Mouse (Mus musculus) midbrain, embryonic 13.5 days (tissue): ENCODE data around the gene Gli3. TPM values are rescaled to one million over a fixed set of nuclear protein-coding genes. Genes with fewer than 3 reads are reported as not detected.

Experiments used
- ATAC-seq: fragments of 200-750 bp; cut with Nextera tagmentation; 2 replicates; pipeline ENCODE4 v1.8.0; 2017; ENCODE audit warnings: mild to moderate bottlenecking, moderate TSS enrichment, moderate library complexity
- H3K27ac ChIP-seq: fragments of 300-500 bp; sonication (generic); 2 replicates; pipeline ENCODE4 v1.5.1; 2015; ENCODE audit warnings: inconsistent platforms, mild to moderate bottlenecking, moderate library complexity
- H3K27me3 ChIP-seq: fragments of 300-500 bp; sonication (generic); 2 replicates; pipeline ENCODE4 v1.6.1; 2015; ENCODE audit warnings: mild to moderate bottlenecking, inconsistent platforms
- H3K36me3 ChIP-seq: fragments of 300-500 bp; sonication (generic); 2 replicates; pipeline ENCODE4 v1.6.1; 2015; ENCODE audit warnings: mild to moderate bottlenecking, inconsistent platforms
- H3K4me1 ChIP-seq: fragments of 300-500 bp; sonication (generic); replicated peaks from 2 replicates; pipeline ENCODE4 v1.6.1; 2015; ENCODE audit warnings: inconsistent platforms
- H3K4me2 ChIP-seq: fragments of 300-500 bp; sonication (generic); replicated peaks from 2 replicates; pipeline ENCODE4 v1.6.1; 2015; ENCODE audit warnings: moderate library complexity, mild to moderate bottlenecking, inconsistent platforms
- H3K4me3 ChIP-seq: fragments of 300-500 bp; sonication (generic); replicated peaks from 2 replicates; pipeline ENCODE4 v1.5.1; 2015; ENCODE audit warnings: mild to moderate bottlenecking, inconsistent platforms
- H3K9ac ChIP-seq: fragments of 300-500 bp; sonication (generic); replicated peaks from 2 replicates; pipeline ENCODE4 v1.6.1; 2015; ENCODE audit warnings: mild to moderate bottlenecking, inconsistent platforms
- H3K9me3 ChIP-seq: fragments of 300-500 bp; sonication (generic); 2 replicates; pipeline ENCODE4 v1.6.1; 2016; ENCODE audit warnings: mild to moderate bottlenecking, inconsistent platforms
- WGBS: fragments of 180-500 bp; shearing (Covaris S2); methylation state at CpG from one replicate; pipeline ENCODE4 v1.1.7; 2015; 5-methylcytosine and 5-hydroxymethylcytosine counted together
- polyA plus RNA-seq: library from polyadenylated mRNA; unstranded; fragments of >200 nt; fragmentation: Nextera tagmentation; extraction: Ambion mirVana; gene quantifications from 2 replicates; pipeline ENCODE4 v1.2.1, GENCODE M21; 2015

Gene Gli3
- polyA plus RNA-seq, 1 experiment from 2014 or later, result 17.6 TPM

- no peak overlapping the region for H3K27ac ChIP-seq
- H3K4me3 ChIP-seq, result no peak overlapping the region
- H3K4me2 ChIP-seq, result no peak overlapping the region
- WGBS, result 93% methylated on average over 4 of the region's 4 CpGs
- H3K9me3 ChIP-seq, result no peaks in the 10 kb centered on the region
- H3K36me3 ChIP-seq, result no peaks in the 10 kb centered on the region
- H3K27me3 ChIP-seq, result no peaks in the 10 kb centered on the region
- peak; percentile 37; the same call in 1 of the 2 replicates for ATAC-seq
- H3K4me1 ChIP-seq, result no peaks in the 10 kb centered on the region
- no peak overlapping the region for H3K9ac ChIP-seq
Observed at GRCm38 (mm10) chr13:15677106-15677760, 214.2 kb downstream of the Gli3 start.

- Histone ChIP-seq H3K9ac (no peak overlapping the region), H3K4me2 (no peak overlapping the region), H3K27ac (no peak overlapping the region), H3K9me3 (no peaks in the 10 kb centered on the region), H3K4me3 (no peak overlapping the region), H3K36me3 (no peaks in the 10 kb centered on the region), H3K4me1 (no peaks in the 10 kb centered on the region), H3K27me3 (no peaks in the 10 kb centered on the region)
- no peak for ATAC-seq
- 91% methylated on average over 1 of the region's 1 CpGs for WGBS
Observed at GRCm38 (mm10) chr13:15681530-15681929, 218.5 kb downstream of the Gli3 start.

GRCm38 (mm10) chr13:15683006-15683405, 220.0 kb downstream of the Gli3 start:
- no peak overlapping the region for H3K27ac ChIP-seq
- no peak overlapping the region for H3K4me3 ChIP-seq
- 80% methylated on average over 1 of the region's 1 CpGs for WGBS
- H3K36me3 ChIP-seq, result no peaks in the 10 kb centered on the region
- no peaks in the 10 kb centered on the region for H3K27me3 ChIP-seq
- H3K9me3 ChIP-seq, result no peaks in the 10 kb centered on the region
- no peak overlapping the region for H3K4me2 ChIP-seq
- H3K4me1 ChIP-seq, result no peaks in the 10 kb centered on the region
- no peak for ATAC-seq
- H3K9ac ChIP-seq, result no peak overlapping the region

GRCm38 (mm10) chr13:15688074-15688825, 225.2 kb downstream of the Gli3 start:
- H3K9ac ChIP-seq, result no peak overlapping the region
- H3K36me3 ChIP-seq, result no peaks in the 10 kb centered on the region
- no peaks in the 10 kb centered on the region for H3K9me3 ChIP-seq
- no peak overlapping the region for H3K4me3 ChIP-seq
- no peaks in the 10 kb centered on the region for H3K27me3 ChIP-seq
- no peaks in the 10 kb centered on the region; the same call in 1 of the 2 replicates for H3K4me1 ChIP-seq
- no peak overlapping the region for H3K4me2 ChIP-seq
- 81% methylated on average over 6 of the region's 6 CpGs for WGBS
- H3K27ac ChIP-seq, result no peak overlapping the region
- ATAC-seq, result no peak

GRCm38 (mm10) chr13:15688826-15689501, 225.9 kb downstream of the Gli3 start:
- no peaks in the 10 kb centered on the region; the same call in 1 of the 2 replicates for H3K4me1 ChIP-seq
- ATAC-seq, result no peak
- WGBS, result 95% methylated on average over 5 of the region's 5 CpGs

GRCm38 (mm10) chr13:15691751-15692464, 228.9 kb downstream of the Gli3 start:
- no peaks in the 10 kb centered on the region for H3K27me3 ChIP-seq
- no peak for ATAC-seq
- H3K4me3 ChIP-seq, result no peak overlapping the region
- peaks cover 5% of the 10 kb centered on the region; the same call in 1 of the 2 replicates for H3K4me1 ChIP-seq
- no peak overlapping the region for H3K9ac ChIP-seq
- H3K4me2 ChIP-seq, result no peak overlapping the region
- H3K36me3 ChIP-seq, result no peaks in the 10 kb centered on the region
- 52% methylated on average over 5 of the region's 5 CpGs for WGBS
- H3K27ac ChIP-seq, result no peak overlapping the region
- H3K9me3 ChIP-seq, result no peaks in the 10 kb centered on the region

More at GRCm38 (mm10) chr13:15688826-15689501, 225.9 kb downstream of the Gli3 start:
- no peaks in the 10 kb centered on the region for H3K36me3 ChIP-seq
- H3K4me2 ChIP-seq, result no peak overlapping the region
- H3K9me3 ChIP-seq, result no peaks in the 10 kb centered on the region
- no peak overlapping the region for H3K4me3 ChIP-seq
- H3K27me3 ChIP-seq, result no peaks in the 10 kb centered on the region
- no peak overlapping the region for H3K27ac ChIP-seq
- H3K9ac ChIP-seq, result no peak overlapping the region

GRCm38 (mm10) chr13:15692465-15692809, 229.4 kb downstream of the Gli3 start:
- H3K9me3 ChIP-seq, result no peaks in the 10 kb centered on the region
- H3K4me1 ChIP-seq, result peaks cover 5% of the 10 kb centered on the region; the same call in 1 of the 2 replicates
- no peaks in the 10 kb centered on the region for H3K36me3 ChIP-seq
- no peak for ATAC-seq
- H3K9ac ChIP-seq, result no peak overlapping the region
- H3K4me3 ChIP-seq, result no peak overlapping the region
- no peaks in the 10 kb centered on the region for H3K27me3 ChIP-seq
- no peak overlapping the region for H3K27ac ChIP-seq
- no peak overlapping the region for H3K4me2 ChIP-seq

- WGBS, result 92% methylated on average over 4 of the region's 4 CpGs
- H3K4me1 ChIP-seq, result 0 out of 2 replicates have a peak, but pooled peaks cover 5% of the 10 kb centered on the region
- no peak overlapping the region for H3K4me3 ChIP-seq
- no peaks in the 10 kb centered on the region for H3K27me3 ChIP-seq
- H3K4me2 ChIP-seq, result no peak overlapping the region
- no peaks in the 10 kb centered on the region for H3K9me3 ChIP-seq
- H3K27ac ChIP-seq, result no peak overlapping the region
- no peak for ATAC-seq
- no peaks in the 10 kb centered on the region for H3K36me3 ChIP-seq
- H3K9ac ChIP-seq, result no peak overlapping the region
Observed at GRCm38 (mm10) chr13:15698284-15698683, 235.2 kb downstream of the Gli3 start.

- 93% methylated on average over 6 of the region's 6 CpGs for WGBS
- H3K27ac ChIP-seq, result no peak overlapping the region
- no peak for ATAC-seq
- H3K4me3 ChIP-seq, result no peak overlapping the region
- H3K36me3 ChIP-seq, result no peaks in the 10 kb centered on the region
- H3K4me1 ChIP-seq, result 0 out of 2 replicates have a peak, but pooled peaks cover 5% of the 10 kb centered on the region
- no peaks in the 10 kb centered on the region; the same call in 1 of the 2 replicates for H3K27me3 ChIP-seq
- H3K9me3 ChIP-seq, result no peaks in the 10 kb centered on the region
- no peak overlapping the region for H3K9ac ChIP-seq
- H3K4me2 ChIP-seq, result no peak overlapping the region
Observed at GRCm38 (mm10) chr13:15699116-15699515, 236.1 kb downstream of the Gli3 start.

- WGBS, result 74% methylated on average over 8 of the region's 8 CpGs
- ATAC-seq, result no peak
- H3K27ac ChIP-seq, result no peak overlapping the region
- no peak overlapping the region for H3K9ac ChIP-seq
- no peaks in the 10 kb centered on the region; the same call in 1 of the 2 replicates for H3K27me3 ChIP-seq
- no peaks in the 10 kb centered on the region for H3K9me3 ChIP-seq
- H3K4me2 ChIP-seq, result no peak overlapping the region
- H3K4me3 ChIP-seq, result no peak overlapping the region
- H3K36me3 ChIP-seq, result no peaks in the 10 kb centered on the region
- H3K4me1 ChIP-seq, result peaks cover 25% of the 10 kb centered on the region
Observed at GRCm38 (mm10) chr13:15704669-15705068, 241.6 kb downstream of the Gli3 start.

GRCm38 (mm10) chr13:15707481-15707881, 244.4 kb downstream of the Gli3 start:
- H3K27me3 ChIP-seq, result no peaks in the 10 kb centered on the region; the same call in 1 of the 2 replicates
- WGBS, result 16% methylated on average over 4 of the region's 4 CpGs
- H3K9me3 ChIP-seq, result no peaks in the 10 kb centered on the region
- no peak overlapping the region for H3K4me3 ChIP-seq
- peak overlapping the region; percentile 32; the same call in 1 of the 2 replicates for H3K27ac ChIP-seq
- no peak overlapping the region for H3K4me2 ChIP-seq
- no peak overlapping the region for H3K9ac ChIP-seq
- H3K4me1 ChIP-seq, result peaks cover 34% of the 10 kb centered on the region
- ATAC-seq, result peak; percentile 73
- H3K36me3 ChIP-seq, result no peaks in the 10 kb centered on the region
